Mouse (Mus musculus) hindbrain, embryonic 16.5 days (tissue): ENCODE measurements around the gene Apol8. TPM values are rescaled to one million over a fixed set of nuclear protein-coding genes. Genes with fewer than 3 reads are reported as not detected.

Experiments used
- ATAC-seq: fragments of 200-750 bp; cut with Nextera tagmentation; 2 replicates; pipeline ENCODE4 v1.8.0; 2017; ENCODE audit warnings: moderate TSS enrichment, moderate library complexity
- H3K27ac ChIP-seq: fragments of 300-500 bp; sonication (generic); 2 replicates; pipeline ENCODE4 v1.5.1; 2014; ENCODE audit warnings: low read depth, mild to moderate bottlenecking, control low read depth, low read length, moderate library complexity
- H3K27me3 ChIP-seq: fragments of 300-500 bp; sonication (generic); replicated peaks from 2 replicates; pipeline ENCODE4 v1.6.1; 2014; ENCODE audit warnings: low read length; ENCODE audit not compliant: control insufficient read depth, insufficient read depth
- H3K36me3 ChIP-seq: fragments of 300-500 bp; sonication (generic); 2 replicates; pipeline ENCODE4 v1.6.1; 2014; ENCODE audit warnings: mild to moderate bottlenecking, low read length, moderate library complexity, mixed read lengths; ENCODE audit not compliant: control insufficient read depth, insufficient read depth
- H3K4me1 ChIP-seq: fragments of 300-500 bp; sonication (generic); 2 replicates; pipeline ENCODE4 v1.6.1; 2014; ENCODE audit warnings: low read depth, low read length; ENCODE audit not compliant: control insufficient read depth, insufficient read depth
- H3K4me2 ChIP-seq: fragments of 300-500 bp; sonication (generic); 2 replicates; pipeline ENCODE4 v1.6.1; 2014; ENCODE audit warnings: mild to moderate bottlenecking, low read length, control low read depth, moderate library complexity
- H3K4me3 ChIP-seq: fragments of 300-500 bp; sonication (generic); 2 replicates; pipeline ENCODE4 v1.5.1; 2014; ENCODE audit warnings: mild to moderate bottlenecking, low read length, control low read depth, moderate library complexity
- H3K9ac ChIP-seq: fragments of 300-500 bp; sonication (generic); 2 replicates; pipeline ENCODE4 v1.6.1; 2014; ENCODE audit warnings: low read depth, mild to moderate bottlenecking, control low read depth, low read length, moderate library complexity
- H3K9me3 ChIP-seq: fragments of 300-500 bp; sonication (generic); 2 replicates; pipeline ENCODE4 v1.6.1; 2014; ENCODE audit warnings: mild to moderate bottlenecking, low read length, moderate library complexity; ENCODE audit not compliant: control insufficient read depth
- WGBS: fragments of 180-500 bp; shearing (Covaris S2); extraction: QIAGEN DNeasy Blood & Tissue Kit; methylation state at CpG from one replicate; pipeline ENCODE4 v1.1.7; 2014; 5-methylcytosine and 5-hydroxymethylcytosine counted together
- polyA plus RNA-seq: library from polyadenylated mRNA; unstranded; fragments of >200 nt; fragmentation: Nextera tagmentation; extraction: Ambion mirVana; gene quantifications from 2 replicates; pipeline ENCODE4 v1.2.1, GENCODE M21; 2015

Gene Apol8
- polyA plus RNA-seq, 1 experiment from 2014 or later, result 0.14 TPM

GRCm38 (mm10) chr15:77761083-77761482 is 4.3 kb upstream of the Apol8 start:
- no peak overlapping the region for H3K27ac ChIP-seq
- no peak overlapping the region for H3K4me2 ChIP-seq
- H3K9me3 ChIP-seq, result no peaks in the 10 kb centered on the region
- WGBS, result 95% methylated on average over 7 of the region's 7 CpGs
- ATAC-seq, result no peak
- peaks cover 21% of the 10 kb centered on the region for H3K36me3 ChIP-seq
- H3K4me3 ChIP-seq, result no peak overlapping the region
- no peaks in the 10 kb centered on the region for H3K27me3 ChIP-seq
- no peaks in the 10 kb centered on the region for H3K4me1 ChIP-seq
- H3K9ac ChIP-seq, result no peak overlapping the region

GRCm38 (mm10) chr15:77760037-77760436 is 3.2 kb upstream of the Apol8 start:
- peaks cover 19% of the 10 kb centered on the region for H3K36me3 ChIP-seq
- no peak for ATAC-seq
- no peaks in the 10 kb centered on the region for H3K27me3 ChIP-seq
- no peak overlapping the region for H3K27ac ChIP-seq
- 88% methylated on average over 10 of the region's 16 CpGs for WGBS
- H3K4me2 ChIP-seq, result no peak overlapping the region
- no peaks in the 10 kb centered on the region for H3K9me3 ChIP-seq
- H3K4me3 ChIP-seq, result no peak overlapping the region
- H3K4me1 ChIP-seq, result no peaks in the 10 kb centered on the region
- no peak overlapping the region for H3K9ac ChIP-seq

GRCm38 (mm10) chr15:77757586-77758226 is 903 bp upstream of the Apol8 start:
- Histone ChIP-seq H3K4me3 (no peak overlapping the region), H3K27me3 (no peaks in the 10 kb centered on the region), H3K4me2 (no peak overlapping the region), H3K4me1 (no peaks in the 10 kb centered on the region), H3K36me3 (peaks cover 8% of the 10 kb centered on the region), H3K9ac (no peak overlapping the region), H3K9me3 (no peaks in the 10 kb centered on the region), H3K27ac (no peak overlapping the region)
- no peak for ATAC-seq
- 83% methylated on average over 4 of the region's 4 CpGs for WGBS

- no peaks in the 10 kb centered on the region for H3K4me1 ChIP-seq
- H3K27ac ChIP-seq, result no peak overlapping the region
- 61% methylated on average over 2 of the region's 2 CpGs for WGBS
- H3K36me3 ChIP-seq, result peaks cover 5% of the 10 kb centered on the region; the same call in 1 of the 2 replicates
- no peak for ATAC-seq
- H3K4me3 ChIP-seq, result no peak overlapping the region
- no peak overlapping the region for H3K9ac ChIP-seq
- H3K9me3 ChIP-seq, result no peaks in the 10 kb centered on the region
- H3K4me2 ChIP-seq, result no peak overlapping the region
- H3K27me3 ChIP-seq, result no peaks in the 10 kb centered on the region
Measured at GRCm38 (mm10) chr15:77756081-77756480, 722 bp downstream of the Apol8 start.

GRCm38 (mm10) chr15:77755132-77755531 is 1.7 kb downstream of the Apol8 start:
- WGBS, result 42% methylated on average over 2 of the region's 2 CpGs
- Histone ChIP-seq H3K36me3 (peaks cover 3% of the 10 kb centered on the region; the same call in 1 of the 2 replicates), H3K27ac (no peak overlapping the region), H3K9me3 (no peaks in the 10 kb centered on the region), H3K4me1 (no peaks in the 10 kb centered on the region), H3K27me3 (no peaks in the 10 kb centered on the region), H3K4me3 (no peak overlapping the region), H3K9ac (no peak overlapping the region), H3K4me2 (no peak overlapping the region)
- ATAC-seq, result no peak

GRCm38 (mm10) chr15:77752443-77752842 is 4.4 kb downstream of the Apol8 start:
- no peak overlapping the region for H3K4me3 ChIP-seq
- ATAC-seq, result no peak
- no peak overlapping the region for H3K4me2 ChIP-seq
- H3K27ac ChIP-seq, result no peak overlapping the region
- WGBS, result 47% methylated on average over 11 of the region's 11 CpGs
- no peaks in the 10 kb centered on the region for H3K36me3 ChIP-seq
- H3K9ac ChIP-seq, result no peak overlapping the region
- no peaks in the 10 kb centered on the region for H3K27me3 ChIP-seq
- H3K9me3 ChIP-seq, result no peaks in the 10 kb centered on the region
- no peaks in the 10 kb centered on the region for H3K4me1 ChIP-seq

- Histone ChIP-seq H3K4me1 (no peaks in the 10 kb centered on the region), H3K27ac (no peak overlapping the region), H3K9ac (no peak overlapping the region), H3K4me3 (no peak overlapping the region), H3K27me3 (no peaks in the 10 kb centered on the region), H3K36me3 (no peaks in the 10 kb centered on the region), H3K9me3 (no peaks in the 10 kb centered on the region), H3K4me2 (no peak overlapping the region)
- WGBS, result 33% methylated on average over 1 of the region's 1 CpGs
- no peak for ATAC-seq
Measured at GRCm38 (mm10) chr15:77750461-77750860, 6.3 kb downstream of the Apol8 start.

- Histone ChIP-seq H3K9ac (no peak overlapping the region), H3K4me3 (no peak overlapping the region), H3K4me1 (no peaks in the 10 kb centered on the region), H3K36me3 (no peaks in the 10 kb centered on the region), H3K27me3 (no peaks in the 10 kb centered on the region), H3K4me2 (no peak overlapping the region), H3K9me3 (no peaks in the 10 kb centered on the region), H3K27ac (no peak overlapping the region)
- no peak for ATAC-seq
- 90% methylated on average over 10 of the region's 10 CpGs for WGBS
Measured at GRCm38 (mm10) chr15:77749717-77750116, 7.1 kb downstream of the Apol8 start.

DNA sequence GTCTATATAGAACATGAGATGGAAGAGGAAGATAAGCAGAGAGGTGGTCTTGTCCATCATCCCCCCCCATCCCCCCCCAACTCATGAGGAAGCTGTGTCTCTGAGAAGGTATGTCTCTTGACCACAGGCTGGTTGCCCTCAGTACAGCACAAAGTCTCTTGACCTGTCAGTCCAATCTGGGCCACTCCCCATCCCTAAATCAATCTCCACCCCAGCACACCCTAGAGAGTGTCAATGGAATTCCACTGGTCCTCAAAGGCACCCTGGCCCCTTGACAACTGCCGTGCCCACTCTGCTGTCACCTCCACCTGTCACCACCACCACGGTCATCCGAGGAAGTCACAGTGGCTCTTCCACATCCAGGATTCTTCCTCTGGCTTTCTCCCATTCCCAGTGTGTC is 8.4 kb downstream of the Apol8 start:
- Histone ChIP-seq H3K27me3 (no peaks in the 10 kb centered on the region), H3K4me3 (no peak overlapping the region), H3K9ac (no peak overlapping the region), H3K4me2 (no peak overlapping the region), H3K27ac (no peak overlapping the region), H3K36me3 (no peaks in the 10 kb centered on the region), H3K9me3 (no peaks in the 10 kb centered on the region), H3K4me1 (no peaks in the 10 kb centered on the region)
- WGBS, result 91% methylated on average over 3 of the region's 3 CpGs
- no peak for ATAC-seq

- ATAC-seq, result no peak
Measured at GRCm38 (mm10) chr15:77746326-77746725, 10.5 kb downstream of the Apol8 start.

More at GRCm38 (mm10) chr15:77746326-77746725, 10.5 kb downstream of the Apol8 start:
- Histone ChIP-seq H3K9me3 (no peaks in the 10 kb centered on the region), H3K4me2 (no peak overlapping the region), H3K27me3 (no peaks in the 10 kb centered on the region), H3K4me1 (no peaks in the 10 kb centered on the region), H3K4me3 (no peak overlapping the region), H3K36me3 (no peaks in the 10 kb centered on the region), H3K9ac (no peak overlapping the region), H3K27ac (no peak overlapping the region)
- WGBS, result 87% methylated on average over 1 of the region's 1 CpGs
